Mouse (Mus musculus) ES-E14 (cell line): Measurements from ENCODE around the gene Rad51b. TPM values are rescaled to one million over a fixed set of nuclear protein-coding genes. Genes with fewer than 3 reads are reported as not detected.

Source experiments
- DNase-seq: peaks from one replicate; pipeline ENCODE4 v3.0.0-alpha.2; 2013; ENCODE audit warnings: low read depth, low spot score
- H3K27ac ChIP-seq: 2 replicates; pipeline ENCODE4 v1.5.1; 2012; ENCODE audit warnings: low read depth, mild to moderate bottlenecking, low read length, moderate library complexity, mixed read lengths; ENCODE audit not compliant: poor library complexity, insufficient read depth, severe bottlenecking
- H3K36me3 ChIP-seq: 2 replicates; pipeline ENCODE4 v1.6.1; 2012; ENCODE audit warnings: mild to moderate bottlenecking, low read length, moderate library complexity, mixed read lengths; ENCODE audit not compliant: control insufficient read depth, poor library complexity, insufficient read depth, severe bottlenecking
- H3K4me1 ChIP-seq, 2 experiments: fragments of 150-350 bp in 1 of 2; sonication (generic) in 1 of 2; 2 replicates each; pipeline ENCODE4 v1.6.1; 2012; ENCODE audit warnings: low read length in 2 of 2, mild to moderate bottlenecking in 1 of 2, mixed read lengths in 1 of 2; ENCODE audit not compliant: control insufficient read depth in 2 of 2, insufficient read depth in 2 of 2, poor library complexity in 1 of 2
- H3K4me3 ChIP-seq, 2 experiments: fragments of 150-350 bp in 1 of 2; sonication (generic) in 1 of 2; 2 replicates each; pipeline ENCODE4 v1.5.1; 2012; ENCODE audit warnings: low read length in 2 of 2, low read depth in 1 of 2, mild to moderate bottlenecking in 1 of 2, mixed read lengths in 1 of 2; ENCODE audit not compliant: insufficient read depth in 1 of 2, poor library complexity in 1 of 2, severe bottlenecking in 1 of 2
- H3K9ac ChIP-seq: 2 replicates; pipeline ENCODE4 v1.6.1; 2012; ENCODE audit warnings: low read depth, mild to moderate bottlenecking, low read length, mixed read lengths; ENCODE audit not compliant: poor library complexity, insufficient read depth, severe bottlenecking
- H3K9me3 ChIP-seq: fragments of 150-350 bp; sonication (generic); 2 replicates; pipeline ENCODE4 v1.6.1; 2012; ENCODE audit warnings: low read depth, mild to moderate bottlenecking, low read length; ENCODE audit not compliant: control insufficient read depth, insufficient read depth
- CHD2 ChIP-seq: IDR thresholded peaks from 2 replicates; pipeline ENCODE4 v1.6.1; 2014; ENCODE audit warnings: mild to moderate bottlenecking, low read depth, low read length, inconsistent platforms
- HCFC1 ChIP-seq: IDR thresholded peaks from 2 replicates; pipeline ENCODE4 v1.6.1; 2012; ENCODE audit warnings: low read length, inconsistent platforms, borderline replicate concordance; ENCODE audit not compliant: insufficient read depth
- MAFK ChIP-seq: IDR thresholded peaks from 2 replicates; pipeline ENCODE4 v1.6.1; 2014; ENCODE audit warnings: mild to moderate bottlenecking, low read depth, low read length, inconsistent platforms; ENCODE audit not compliant: insufficient read depth
- ZC3H11A ChIP-seq: IDR thresholded peaks from 2 replicates; pipeline ENCODE4 v1.6.1; 2012; ENCODE audit warnings: low read depth, mild to moderate bottlenecking, inconsistent platforms, low read length, borderline replicate concordance
- ZNF384 ChIP-seq: IDR thresholded peaks from 2 replicates; pipeline ENCODE4 v1.6.1; 2012; ENCODE audit warnings: low read depth, low read length, inconsistent platforms
- in situ Hi-C, 2 experiments: fragments of 600-800 bp; cut with MboI; formaldehyde crosslinking; loops; one replicate each; pipeline ENCODE4 v1.15.1; 2025; ENCODE audit warnings: low sequenced_read_pairs in 2 of 2, inconsistent platforms in 1 of 2; ENCODE audit not compliant: unreplicated experiment in 2 of 2
- total RNA-seq: library from RNA; depleted of rRNA; stranded (reverse); fragments of 300-350 nt; gene quantifications from 2 replicates; pipeline ENCODE4 v1.2.3, GENCODE M21; 2012

Rad51b gene
- total RNA-seq, 1 experiment, result 6.7 TPM

DNA sequence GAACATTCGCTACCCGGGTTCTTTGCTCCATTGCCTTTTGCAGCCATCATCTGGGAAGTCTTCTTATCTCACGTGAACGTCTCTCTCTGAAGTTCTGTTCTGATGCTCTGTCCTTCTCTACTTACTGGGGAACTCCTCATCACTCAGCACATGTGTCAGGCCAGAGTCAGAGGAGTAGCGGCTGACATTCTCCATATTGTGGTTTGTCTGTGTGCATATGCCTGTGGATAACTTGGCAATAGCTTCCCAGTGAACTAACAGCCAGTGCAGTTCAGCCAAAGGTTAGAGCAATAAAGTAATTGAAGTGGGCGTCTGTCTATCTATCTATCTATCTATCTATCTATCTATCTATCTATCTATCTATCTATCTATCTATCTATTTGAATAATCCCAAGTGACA is 90.8 kb downstream of the Rad51b start:
- Histone ChIP-seq H3K27ac (no peak overlapping the region), H3K36me3 (no peaks in the 10 kb centered on the region), H3K4me1 (no peaks in the 10 kb centered on the region), H3K9me3 (no peaks in the 10 kb centered on the region), H3K4me3 (no peak overlapping the region), H3K9ac (no peak overlapping the region)
- TF ChIP-seq CHD2, result no peak
- no peak for TF ChIP-seq MAFK
- TF ChIP-seq ZC3H11A, result no peak
- no peak for TF ChIP-seq ZNF384
- no peak for TF ChIP-seq HCFC1
- in situ Hi-C loops, result no loop called here
- DNase-seq, result no peak

DNA sequence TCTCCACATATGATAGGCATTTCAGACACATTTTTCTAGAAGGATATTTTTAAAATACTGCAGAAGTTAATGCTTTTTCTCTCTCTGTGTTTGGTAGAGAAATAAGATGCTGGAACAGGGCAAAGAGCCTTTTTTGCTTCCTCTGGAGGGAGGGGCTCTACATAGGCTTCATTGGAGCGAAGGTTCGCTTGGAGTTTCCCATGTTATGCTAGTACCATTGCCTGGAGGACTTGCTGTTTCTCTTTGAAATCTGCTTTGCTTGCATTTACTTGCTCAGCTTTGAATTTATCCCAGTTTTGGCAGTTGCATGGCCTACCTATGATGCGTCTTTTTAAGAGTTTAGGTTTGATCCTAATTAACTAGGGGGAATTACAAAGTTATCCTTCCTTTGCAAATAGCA is 92.2 kb downstream of the Rad51b start:
- Histone ChIP-seq H3K4me1 (no peaks in the 10 kb centered on the region), H3K9ac (no peak overlapping the region), H3K9me3 (no peaks in the 10 kb centered on the region), H3K4me3 (no peak overlapping the region), H3K27ac (no peak overlapping the region), H3K36me3 (no peaks in the 10 kb centered on the region)
- in situ Hi-C loops, result no loop called here
- DNase-seq, result no peak
- TF ChIP-seq HCFC1, result no peak
- TF ChIP-seq ZNF384, result no peak
- no peak for TF ChIP-seq CHD2
- no peak for TF ChIP-seq ZC3H11A
- no peak for TF ChIP-seq MAFK

DNA sequence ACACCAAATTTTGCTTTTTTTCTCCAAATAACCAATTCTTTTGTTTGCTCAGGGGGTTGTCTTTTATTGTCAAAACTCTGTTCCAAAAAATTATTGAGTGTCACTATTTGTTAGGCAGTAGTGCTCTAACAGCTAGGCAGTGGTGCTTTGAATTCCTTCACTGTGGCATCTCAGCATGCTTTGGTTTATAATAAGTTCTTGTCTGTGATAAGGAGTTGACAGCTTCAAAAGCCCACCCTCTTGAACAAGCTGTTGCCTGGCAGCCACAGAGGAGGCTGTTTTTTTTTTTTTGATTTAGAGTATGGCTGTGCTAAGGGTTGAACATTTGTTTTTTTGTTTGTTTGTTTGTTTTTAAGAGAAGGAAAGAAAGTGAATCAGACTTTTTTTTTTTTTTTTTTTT is 92.9 kb downstream of the Rad51b start:
- Histone ChIP-seq H3K9ac (no peak overlapping the region), H3K4me1 (no peaks in the 10 kb centered on the region), H3K4me3 (no peak overlapping the region), H3K27ac (no peak overlapping the region), H3K36me3 (no peaks in the 10 kb centered on the region), H3K9me3 (no peaks in the 10 kb centered on the region)
- no peak for TF ChIP-seq MAFK
- no peak for TF ChIP-seq ZC3H11A
- TF ChIP-seq HCFC1, result no peak
- TF ChIP-seq ZNF384, result no peak
- TF ChIP-seq CHD2, result no peak
- in situ Hi-C loops, result no loop called here
- DNase-seq, result no peak

DNA sequence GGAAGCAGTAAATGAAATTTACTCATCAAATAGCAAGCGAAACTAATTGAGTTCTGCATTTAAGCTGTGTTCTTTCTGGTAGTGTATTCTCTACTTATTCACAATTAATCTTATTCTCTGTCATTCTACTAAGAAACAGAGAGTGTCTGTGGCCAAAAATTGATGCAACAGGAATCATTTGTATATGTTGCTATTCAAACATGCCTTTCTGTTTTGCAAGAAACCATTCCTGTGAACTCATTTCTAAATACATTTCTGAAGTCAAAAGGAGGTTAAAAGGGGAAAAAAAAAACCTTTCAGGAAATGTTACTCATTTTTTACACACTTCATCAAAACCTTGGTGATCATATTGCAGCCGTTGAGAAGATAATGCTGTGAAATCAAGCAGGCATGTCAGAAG is 96.6 kb downstream of the Rad51b start:
- TF ChIP-seq HCFC1, result no peak
- TF ChIP-seq ZNF384, result no peak
- Histone ChIP-seq H3K4me1 (no peaks in the 10 kb centered on the region), H3K9me3 (no peaks in the 10 kb centered on the region), H3K9ac (no peak overlapping the region), H3K27ac (no peak overlapping the region), H3K36me3 (no peaks in the 10 kb centered on the region), H3K4me3 (no peak overlapping the region)
- no peak for DNase-seq
- in situ Hi-C loops, result no loop called here

DNA sequence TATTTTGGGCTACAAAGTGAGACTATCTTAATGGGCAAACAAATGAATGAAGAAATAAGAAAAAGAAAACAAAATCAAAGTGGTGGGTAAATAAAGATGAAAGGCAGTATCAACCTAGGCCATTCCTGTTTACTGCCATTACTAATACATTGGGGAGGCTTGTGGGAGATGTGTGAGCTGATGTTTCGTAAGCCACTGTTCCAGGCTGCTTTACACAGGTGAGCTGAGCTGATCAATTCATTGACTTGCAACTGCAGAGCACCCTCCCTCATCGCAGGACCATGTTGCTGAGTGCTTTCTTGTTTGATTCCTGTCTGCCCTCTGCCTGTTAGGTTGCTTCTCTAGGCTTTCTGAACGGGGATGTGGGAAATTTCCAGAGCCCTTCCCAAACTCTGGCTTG is 106.9 kb downstream of the Rad51b start:
- TF ChIP-seq ZNF384 (no peak), CHD2 (no peak), MAFK (no peak), HCFC1 (no peak), ZC3H11A (no peak)
- Histone ChIP-seq H3K4me3 (no peak overlapping the region), H3K9ac (no peak overlapping the region), H3K4me1 (no peaks in the 10 kb centered on the region), H3K27ac (no peak overlapping the region), H3K36me3 (no peaks in the 10 kb centered on the region), H3K9me3 (no peaks in the 10 kb centered on the region)
- no peak for DNase-seq
- in situ Hi-C loops, result no loop called here
